Mouse (Mus musculus) adrenal gland, adult (tissue): ENCODE measurements at regions not wholly inside any gene's neighbourhood (a gene's known extent, or its start where the extent isn't known, plus 50 kb on each side); places are given as distances from the start of the nearest gene placed in this dataset.

Source experiments
- DNase-seq, 2 experiments: peaks; one replicate each; pipeline ENCODE4 v3.0.0; 2022 to 2023; ENCODE audit warnings: low spot score in 1 of 2; ENCODE audit not compliant: inconsistent age in 2 of 2

GRCm38 (mm10) chr12:71618466-71618865 lies 212.4 kb upstream of the Daam1 start:
- DNase-seq, result no peak

GRCm38 (mm10) chr12:71618956-71619355 lies 211.9 kb upstream of the Daam1 start:
- no peak for DNase-seq

GRCm38 (mm10) chr12:71619561-71619960 lies 211.3 kb upstream of the Daam1 start:
- DNase-seq, result no peak

- no peak for DNase-seq
Observed at GRCm38 (mm10) chr12:71621542-71621941, 209.3 kb upstream of the Daam1 start.

- DNase-seq, result no peak
Observed at GRCm38 (mm10) chr12:71622761-71623160, 208.1 kb upstream of the Daam1 start.

GRCm38 (mm10) chr12:71623271-71623670 lies 207.6 kb upstream of the Daam1 start:
- DNase-seq, result no peak

- no peak for DNase-seq
Observed at GRCm38 (mm10) chr12:71624076-71624475, 206.8 kb upstream of the Daam1 start.

- DNase-seq, result no peak
Observed at GRCm38 (mm10) chr12:71624676-71625075, 206.2 kb upstream of the Daam1 start.

GRCm38 (mm10) chr12:71625115-71625514 lies 205.8 kb upstream of the Daam1 start:
- DNase-seq, result peak; percentile 59 to 66

GRCm38 (mm10) chr12:71626801-71627200 lies 204.1 kb upstream of the Daam1 start:
- peak in 1 of 2 experiments; percentile 37 for DNase-seq

GRCm38 (mm10) chr12:71627421-71628339 lies 203.2 kb upstream of the Daam1 start:
- DNase-seq, result peak in 1 of 2 experiments; percentile 17

GRCm38 (mm10) chr12:71628340-71628738 lies 202.5 kb upstream of the Daam1 start:
- DNase-seq, result peak in 1 of 2 experiments; percentile 62

GRCm38 (mm10) chr12:71628796-71629195 lies 202.1 kb upstream of the Daam1 start:
- DNase-seq, result peak; percentile 70 to 89

GRCm38 (mm10) chr12:71630386-71630785 lies 200.5 kb upstream of the Daam1 start:
- no peak for DNase-seq

GRCm38 (mm10) chr12:71636300-71636699 lies 194.6 kb upstream of the Daam1 start:
- no peak for DNase-seq

GRCm38 (mm10) chr12:71637248-71637647 lies 193.6 kb upstream of the Daam1 start:
- peak in 1 of 2 experiments; percentile 62 for DNase-seq

GRCm38 (mm10) chr12:71638246-71638645 lies 192.6 kb upstream of the Daam1 start:
- no peak for DNase-seq

GRCm38 (mm10) chr12:71640058-71640501 lies 190.8 kb upstream of the Daam1 start:
- DNase-seq, result peak in 1 of 2 experiments; percentile 65

GRCm38 (mm10) chr12:71641486-71641885 lies 189.4 kb upstream of the Daam1 start:
- peak in 1 of 2 experiments; percentile 70 for DNase-seq

- DNase-seq, result peak in 1 of 2 experiments; percentile 15
Observed at GRCm38 (mm10) chr12:71642797-71643337, 188.0 kb upstream of the Daam1 start.

GRCm38 (mm10) chr12:71651251-71651650 lies 179.6 kb upstream of the Daam1 start:
- DNase-seq, result no peak
